Mouse (Mus musculus) left cerebral cortex, adult 9 months (tissue): Measurements from ENCODE around the gene Jak1.

Experiments used
- DNase-seq, 2 experiments: peaks; one replicate each; pipeline ENCODE4 v3.0.0; 2022; ENCODE audit warnings: low spot score in 2 of 2

The Jak1 gene

GRCm38 (mm10) chr4:101192241-101192976 lies 72.7 kb downstream of the Jak1 start:
- DNase-seq = no peak

GRCm38 (mm10) chr4:101187381-101187780 lies 77.7 kb downstream of the Jak1 start:
- DNase-seq = no peak

- DNase-seq = no peak
Observed at GRCm38 (mm10) chr4:101186591-101186990, 78.5 kb downstream of the Jak1 start.

- no peak for DNase-seq
Observed at GRCm38 (mm10) chr4:101185216-101185615, 79.9 kb downstream of the Jak1 start.

GRCm38 (mm10) chr4:101182603-101183011 lies 82.5 kb downstream of the Jak1 start:
- no peak for DNase-seq

GRCm38 (mm10) chr4:101180681-101181080 lies 84.4 kb downstream of the Jak1 start:
- no peak for DNase-seq

GRCm38 (mm10) chr4:101179836-101180235 lies 85.2 kb downstream of the Jak1 start:
- DNase-seq = no peak

- DNase-seq = no peak
Observed at GRCm38 (mm10) chr4:101179076-101179475, 86.0 kb downstream of the Jak1 start.

- no peak for DNase-seq
Observed at GRCm38 (mm10) chr4:101177796-101178195, 87.3 kb downstream of the Jak1 start.

GRCm38 (mm10) chr4:101176123-101176522 lies 89.0 kb downstream of the Jak1 start:
- DNase-seq = no peak

GRCm38 (mm10) chr4:101174916-101175625 lies 90.0 kb downstream of the Jak1 start:
- no peak for DNase-seq

GRCm38 (mm10) chr4:101172738-101173137 lies 92.3 kb downstream of the Jak1 start:
- DNase-seq = no peak

GRCm38 (mm10) chr4:101168189-101168778 lies 96.8 kb downstream of the Jak1 start:
- peak in 1 of 2 experiments; percentile 52 for DNase-seq

- no peak for DNase-seq
Observed at GRCm38 (mm10) chr4:101167777-101168176, 97.3 kb downstream of the Jak1 start.

- no peak for DNase-seq
Observed at GRCm38 (mm10) chr4:101165776-101166175, 99.3 kb downstream of the Jak1 start.

GRCm38 (mm10) chr4:101164673-101165072 lies 100.4 kb downstream of the Jak1 start:
- no peak for DNase-seq

GRCm38 (mm10) chr4:101164189-101164588 lies 100.9 kb downstream of the Jak1 start:
- DNase-seq = no peak

GRCm38 (mm10) chr4:101160821-101161220 lies 104.3 kb downstream of the Jak1 start:
- no peak for DNase-seq

GRCm38 (mm10) chr4:101159191-101159764 lies 105.8 kb downstream of the Jak1 start:
- peak in 1 of 2 experiments; percentile 38 for DNase-seq

- peak; percentile 58 to 71 for DNase-seq
Observed at GRCm38 (mm10) chr4:101158282-101158681, 106.8 kb downstream of the Jak1 start.

- DNase-seq = no peak
Observed at GRCm38 (mm10) chr4:101157476-101157875, 107.6 kb downstream of the Jak1 start.

- DNase-seq = no peak
Observed at GRCm38 (mm10) chr4:101155541-101155940, 109.5 kb downstream of the Jak1 start.
